Mouse (Mus musculus) adrenal gland, postnatal 4 days (tissue): ENCODE data around the gene Olfr1411. TPM values are rescaled to one million over a fixed set of nuclear protein-coding genes. Genes with fewer than 3 reads are reported as not detected.
A peak's percentile ranks its signal among the peaks of the same experiment; 100 is the strongest.

Experiments used
- DNase-seq, 2 experiments: peaks; one replicate each; pipeline ENCODE4 v3.0.0; 2021 to 2022; ENCODE audit warnings: low spot score in 2 of 2, mixed read lengths in 2 of 2
- total RNA-seq, 2 experiments: library from RNA; stranded (reverse); gene quantifications; 2 replicates each; pipeline ENCODE4 v1.2.3; 2021

Olfr1411 gene
- total RNA-seq, 2 experiments from 2014 or later: not detected

DNA sequence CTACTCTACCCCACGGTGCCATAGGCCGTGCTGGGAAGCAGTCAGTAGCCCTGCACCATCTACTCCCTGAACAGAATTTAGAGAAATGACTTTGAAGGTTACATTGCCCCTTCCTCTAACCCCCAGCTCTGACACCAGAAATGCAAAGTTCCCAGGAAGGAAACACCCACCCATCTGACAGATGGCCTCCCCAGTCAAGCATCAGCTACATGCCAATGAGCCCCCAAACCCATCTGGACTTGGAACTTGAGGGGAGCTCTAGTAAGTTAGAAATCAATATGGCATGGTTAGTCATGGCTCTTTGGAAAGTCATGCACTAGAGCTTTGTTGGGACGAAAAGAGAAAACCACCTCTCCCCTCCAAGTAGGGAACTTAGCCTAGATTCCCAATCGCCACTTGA, 44.5 kb downstream of the Olfr1411 start:
- no peak for DNase-seq

DNA sequence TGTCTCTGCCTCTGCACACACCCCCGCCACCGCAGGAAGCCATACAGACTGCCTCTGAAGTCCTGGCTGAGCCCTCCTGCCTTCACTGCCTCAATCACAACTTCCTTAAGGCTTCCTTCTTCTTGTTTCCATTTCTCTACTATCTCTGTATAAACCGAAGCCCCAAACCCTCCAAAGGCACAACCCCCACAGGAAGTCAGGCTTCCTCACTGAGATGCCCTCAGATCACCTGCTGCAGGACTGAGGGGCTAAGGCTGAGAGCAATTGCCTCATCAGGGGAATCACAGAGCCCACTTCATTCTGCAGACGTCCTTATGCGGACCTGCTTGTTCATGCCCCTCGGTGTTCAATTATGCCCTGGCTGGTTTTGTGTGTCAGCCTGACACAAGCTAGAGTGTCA, 46.2 kb downstream of the Olfr1411 start:
- DNase-seq: no peak

DNA sequence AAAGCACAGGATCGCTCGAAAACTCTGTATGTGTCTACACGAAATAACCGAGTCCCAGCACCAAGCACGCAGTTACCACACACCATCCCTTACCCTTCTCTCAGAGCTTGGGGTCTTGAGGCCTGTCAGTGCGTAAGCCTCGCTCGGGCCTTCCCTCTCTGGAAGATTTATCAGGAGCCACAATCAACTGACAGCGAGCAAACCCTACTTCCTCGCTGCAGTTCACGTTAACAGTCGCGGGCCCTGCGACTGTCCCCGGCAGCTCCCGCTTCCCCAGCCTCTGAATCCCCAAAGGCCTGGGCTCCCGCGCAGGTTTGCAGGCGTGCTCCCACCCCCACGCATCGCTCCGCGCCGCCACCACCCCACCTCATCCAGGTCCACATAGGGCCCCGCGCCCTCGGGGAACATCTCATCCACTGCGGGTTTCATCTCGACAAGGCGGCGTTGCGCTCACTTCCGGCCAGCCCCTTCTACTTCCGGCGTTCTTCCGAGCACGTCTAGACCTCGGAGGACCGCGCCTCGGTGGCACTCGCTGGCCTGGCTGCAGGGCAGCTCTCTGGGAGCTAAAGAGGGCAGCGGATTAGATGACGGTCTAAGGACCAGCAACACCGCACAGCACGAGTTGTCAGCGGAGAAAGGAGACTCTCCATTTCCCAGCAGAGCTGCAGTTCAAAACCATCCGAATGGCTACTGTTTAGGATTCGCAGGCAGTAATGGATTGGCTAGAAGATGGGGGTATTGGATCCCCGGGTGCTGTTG, 47.5 kb downstream of the Olfr1411 start, which contains the start of gene Cops9:
Cops9 (minus strand) TSS at position 472 of the 759 bp plus-strand sequence.
- DNase-seq: peak; percentile 75 to 77

DNA sequence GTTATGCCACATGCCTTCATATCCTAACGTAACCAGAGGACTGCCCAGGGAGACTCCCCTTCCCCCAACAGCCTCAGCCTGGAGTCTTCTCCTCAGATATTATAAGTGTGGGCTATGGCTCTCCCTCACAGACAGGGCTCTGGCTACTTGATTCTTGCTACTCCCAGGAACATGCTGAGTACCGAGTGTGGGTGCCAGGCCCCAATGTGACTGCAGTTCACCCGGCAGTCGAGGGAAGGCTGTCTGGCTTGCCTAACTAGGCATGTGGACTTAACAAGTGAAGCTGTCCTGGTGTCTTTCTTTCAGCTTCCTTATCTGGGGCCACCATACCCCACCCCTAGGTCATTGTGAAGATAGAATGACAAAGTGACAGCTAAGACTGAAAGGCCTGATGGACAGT, 49.5 kb downstream of the Olfr1411 start:
- no peak for DNase-seq

DNA sequence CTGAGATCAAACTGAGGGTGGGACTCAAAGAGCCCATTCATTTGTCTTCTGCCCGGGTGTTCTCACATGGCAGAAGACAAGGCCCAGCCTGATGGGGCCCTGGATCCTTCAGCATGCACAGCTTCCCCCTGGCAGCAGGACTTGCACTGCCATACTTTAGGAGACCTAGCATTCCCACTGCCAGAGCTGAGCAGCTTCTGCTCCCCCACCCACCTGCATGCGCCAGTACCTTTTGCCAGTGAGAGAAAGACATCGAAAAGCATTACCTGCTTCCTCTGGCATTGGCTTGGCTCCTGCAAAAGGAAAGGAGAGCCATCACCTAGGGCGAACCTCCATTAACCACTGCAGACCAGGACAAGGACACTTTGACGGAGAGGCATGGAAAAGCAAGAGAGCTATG, 50.7 kb downstream of the Olfr1411 start:
- DNase-seq: no peak

DNA sequence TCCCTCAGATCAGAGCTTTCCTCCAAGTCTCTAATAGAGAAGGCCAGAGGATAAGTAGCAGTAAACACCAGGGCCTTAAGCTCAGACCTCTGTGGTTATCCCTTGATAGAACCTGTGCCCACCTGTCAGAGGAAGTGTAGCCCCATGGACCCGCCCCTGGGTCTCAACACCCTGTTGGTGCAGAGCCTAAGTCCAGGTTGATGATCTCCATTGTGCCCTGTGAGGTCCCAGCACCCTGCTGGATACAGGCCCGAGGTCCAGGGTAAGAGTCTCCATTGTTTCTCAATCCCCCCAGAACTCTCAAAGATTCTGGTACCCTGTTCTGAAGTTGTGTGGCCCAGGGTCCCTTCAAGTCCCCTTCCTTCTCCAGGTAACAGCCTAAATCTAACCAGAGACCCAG, 51.9 kb downstream of the Olfr1411 start:
- no peak for DNase-seq

DNA sequence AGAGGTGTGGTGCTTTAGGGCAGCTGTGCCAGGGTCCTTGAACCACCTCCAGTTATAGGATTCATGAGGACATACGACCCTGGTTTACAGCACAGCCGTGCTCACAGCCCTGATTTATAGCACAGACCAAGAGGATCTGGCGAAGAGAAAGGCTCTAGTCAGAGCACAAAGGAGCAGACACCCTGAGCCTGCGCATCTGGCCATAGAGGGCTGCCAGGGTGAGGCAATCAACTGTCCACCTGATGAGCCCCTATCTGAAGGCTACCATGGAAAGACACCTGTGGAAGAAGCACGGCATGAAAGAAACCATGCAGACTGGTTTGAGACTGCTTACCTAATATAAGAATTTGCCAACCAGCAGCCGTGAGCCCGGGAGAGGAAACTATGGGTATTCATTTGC, 52.4 kb downstream of the Olfr1411 start:
- DNase-seq: no peak

DNA sequence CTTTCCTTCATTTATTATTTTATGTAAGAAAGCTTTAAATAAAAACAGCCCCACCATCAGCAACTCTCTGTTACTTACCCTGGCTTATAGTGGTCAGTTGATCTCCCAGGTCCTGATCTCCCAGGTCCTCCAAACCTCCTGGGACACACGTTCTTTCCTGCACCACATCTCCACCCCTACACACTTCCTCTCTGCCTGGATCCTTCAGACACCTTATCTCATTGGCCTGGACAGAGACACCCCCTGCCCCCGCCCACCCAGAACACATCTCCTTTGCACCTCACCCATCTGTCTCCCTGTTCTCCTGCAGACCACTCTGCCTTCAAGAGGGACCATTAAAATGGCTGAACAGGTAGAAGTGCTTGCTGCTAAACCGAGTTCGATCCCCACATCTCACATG, 52.8 kb downstream of the Olfr1411 start:
- no peak for DNase-seq

Other genes with a start within 250 kb of the Olfr1411 start
- gene Ndufa10, start 120.6 kb upstream of the Olfr1411 start, total RNA-seq: 100 to 1,000 TPM; 250 to 282 TPM
- not detected for gene Olfr1416, start 109.3 kb upstream of the Olfr1411 start, total RNA-seq
- not detected for gene Olfr1415, start 98.3 kb upstream of the Olfr1411 start, total RNA-seq
- under 1 TPM in 1 of 2 experiments, not detected in 1; 0.08 TPM for gene Olfr1414, start 75.8 kb upstream of the Olfr1411 start, total RNA-seq
- not detected for gene Olfr1413, start 23.1 kb upstream of the Olfr1411 start, total RNA-seq
- not detected for gene Olfr1412, start 8.6 kb upstream of the Olfr1411 start, total RNA-seq
- gene Olfr1410, start 11.4 kb downstream of the Olfr1411 start, total RNA-seq: not detected
- not detected for gene Olfr12, start 23.4 kb downstream of the Olfr1411 start, total RNA-seq
- 100 to 1,000 TPM; 292 to 315 TPM for gene Cops9, start 47.6 kb downstream of the Olfr1411 start, total RNA-seq
- gene Otos, start 54.4 kb downstream of the Olfr1411 start, total RNA-seq: under 1 TPM; 0.34 to 0.59 TPM
- gene Gpc1, start 237.2 kb downstream of the Olfr1411 start, total RNA-seq: 10 to 100 TPM; 71.4 to 73.2 TPM